Mouse (Mus musculus): ENCODE data around the gene Rmnd5b.
"Not testable (repeated sequence)": the region's sequence is repeated elsewhere in the genome, so short reads cannot be mapped to it uniquely, and the experiment has no call there.

Rmnd5b gene

GRCm38 (mm10) chr11:51649111-51649888 lies 13.6 kb upstream of the Rmnd5b start:
- no peak for DNase-seq (ENCODE audit: low read depth)

- no peak for DNase-seq (ENCODE audit: low read depth)
Observed at GRCm38 (mm10) chr11:51648566-51648965, 12.9 kb upstream of the Rmnd5b start.

GRCm38 (mm10) chr11:51646751-51647667 lies 11.3 kb upstream of the Rmnd5b start:
- DNase-seq (ENCODE audit: low read depth), result no peak

GRCm38 (mm10) chr11:51646245-51646644 lies 10.5 kb upstream of the Rmnd5b start:
- no peak for DNase-seq (ENCODE audit: low read depth)

GRCm38 (mm10) chr11:51645293-51645692 lies 9.6 kb upstream of the Rmnd5b start:
- DNase-seq (ENCODE audit: low read depth), result no peak

- peak; percentile 71 for DNase-seq (ENCODE audit: low read depth)
Observed at GRCm38 (mm10) chr11:51644217-51644616, 8.5 kb upstream of the Rmnd5b start.

GRCm38 (mm10) chr11:51643761-51644160 lies 8.1 kb upstream of the Rmnd5b start:
- peak; percentile 55 for DNase-seq (ENCODE audit: low read depth)

- DNase-seq (ENCODE audit: low read depth), result no peak
Observed at GRCm38 (mm10) chr11:51643202-51643601, 7.5 kb upstream of the Rmnd5b start.

- DNase-seq (ENCODE audit: low read depth), result no peak
Observed at GRCm38 (mm10) chr11:51640748-51641147, 5.1 kb upstream of the Rmnd5b start.

- peak; percentile 40 for DNase-seq (ENCODE audit: low read depth)
Observed at GRCm38 (mm10) chr11:51638497-51638896, 2.8 kb upstream of the Rmnd5b start.

- peak; percentile 64 for DNase-seq (ENCODE audit: low read depth)
Observed at GRCm38 (mm10) chr11:51637971-51638414, 2.3 kb upstream of the Rmnd5b start.

- DNase-seq (ENCODE audit: low read depth), result peak; percentile 89
Observed at GRCm38 (mm10) chr11:51636323-51636684, 608 bp upstream of the Rmnd5b start.

GRCm38 (mm10) chr11:51635127-51635524 lies 570 bp downstream of the Rmnd5b start:
- DNase-seq (ENCODE audit: low read depth), result no peak

- DNase-seq (ENCODE audit: low read depth), result no peak
Observed at GRCm38 (mm10) chr11:51633721-51634120, 2.0 kb downstream of the Rmnd5b start.

- not testable (repeated sequence) for DNase-seq (ENCODE audit: low read depth)
Observed at GRCm38 (mm10) chr11:51633200-51633599, 2.5 kb downstream of the Rmnd5b start.

GRCm38 (mm10) chr11:51632130-51632753 lies 3.5 kb downstream of the Rmnd5b start:
- DNase-seq (ENCODE audit: low read depth), result no peak

GRCm38 (mm10) chr11:51629651-51630314 lies 5.9 kb downstream of the Rmnd5b start:
- no peak for DNase-seq (ENCODE audit: low read depth)

GRCm38 (mm10) chr11:51627907-51628306 lies 7.8 kb downstream of the Rmnd5b start:
- no peak for DNase-seq (ENCODE audit: low read depth)

- no peak for DNase-seq (ENCODE audit: low read depth)
Observed at GRCm38 (mm10) chr11:51627425-51627824, 8.3 kb downstream of the Rmnd5b start.

GRCm38 (mm10) chr11:51625187-51625820 lies 10.4 kb downstream of the Rmnd5b start:
- no peak for DNase-seq (ENCODE audit: low read depth)

- no peak for DNase-seq (ENCODE audit: low read depth)
Observed at GRCm38 (mm10) chr11:51622971-51623491, 12.7 kb downstream of the Rmnd5b start.
